28 mouse cellular contexts compared by ENCODE assay signal in genomic region chr2:92063106-92063505, GRCm38 (mm10). TPM values are rescaled to one million over a fixed set of nuclear protein-coding genes. Genes with fewer than 3 reads are reported as not detected.
DNase-seq lines count a peak whose midpoint lies in the region; ATAC-seq lines count a peak whose summit lies in the region.
"Had no signal": no experiment of that assay in that cellular context is flagged by ENCODE, and none has a peak within 500 bp of the region (broad histone marks: within the 10 kb centered on the region; RNA-seq: fewer than 3 reads in every experiment).

No protein-coding gene starts in this region.

- no peak overlapping the region for H3K27ac ChIP-seq in kidney, embryonic 16.5 days (ENCODE audit: low read length)
- H3K27ac ChIP-seq: embryonic facial prominence, embryonic 10.5 days; embryonic facial prominence, embryonic 13.5 days; forebrain, embryonic 12.5 days; forebrain, embryonic 15.5 days; heart, embryonic 15.5 days; hindbrain, embryonic 10.5 days; hindbrain, embryonic 13.5 days had no signal

- H3K9ac ChIP-seq in kidney, embryonic 16.5 days (replicated peaks; ENCODE audit: low read length) = no peak overlapping the region
- H3K9ac ChIP-seq: embryonic facial prominence, embryonic 13.5 days; forebrain, embryonic 12.5 days; forebrain, embryonic 15.5 days; heart, embryonic 12.5 days; heart, embryonic 15.5 days; hindbrain, embryonic 13.5 days had no signal

- H3K4me1 ChIP-seq in kidney, embryonic 16.5 days (ENCODE audit: insufficient read depth, low read length) = peaks cover 16% of the 10 kb centered on the region

- H3K27me3 ChIP-seq in kidney, embryonic 16.5 days (ENCODE audit: insufficient read depth, low read length) = peaks cover 30% of the 10 kb centered on the region
- H3K27me3 ChIP-seq: forebrain, embryonic 15.5 days had no signal

- H3K36me3 ChIP-seq in kidney, embryonic 16.5 days (ENCODE audit: insufficient read depth, low read length) = no peaks in the 10 kb centered on the region
- H3K36me3 ChIP-seq: embryonic facial prominence, embryonic 10.5 days; embryonic facial prominence, embryonic 13.5 days; forebrain, embryonic 12.5 days; forebrain, embryonic 15.5 days; G1E; heart, embryonic 12.5 days; heart, embryonic 15.5 days; hindbrain, embryonic 10.5 days; hindbrain, embryonic 13.5 days had no signal

- ATAC-seq in kidney, embryonic 16.5 days (ENCODE audit: low FRiP score, low TSS enrichment) = no peak
- ATAC-seq in monocyte, adult 5-6 weeks (replicated peaks; ENCODE audit: insufficient number of reproducible peaks, low FRiP score, low TSS enrichment, poor library complexity, severe bottlenecking) = no peak
- ATAC-seq: forebrain, embryonic 15.5 days; Patski had no signal

- H3K4me3 ChIP-seq in kidney, embryonic 16.5 days (ENCODE audit: low read length) = no peak overlapping the region
- H3K4me3 ChIP-seq: embryonic facial prominence, embryonic 10.5 days; embryonic facial prominence, embryonic 13.5 days; erythroblast, embryonic 14.5 days; forebrain, embryonic 12.5 days; forebrain, embryonic 15.5 days; heart, embryonic 12.5 days; heart, embryonic 15.5 days; hindbrain, embryonic 10.5 days; hindbrain, embryonic 13.5 days had no signal

- WGBS in kidney, embryonic 16.5 days = 57% methylated on average over 5 of the region's 5 CpGs

- no peak overlapping the region for H3K4me2 ChIP-seq in kidney, embryonic 16.5 days (replicated peaks; ENCODE audit: low read depth, low read length)
- H3K4me2 ChIP-seq: embryonic facial prominence, embryonic 13.5 days; forebrain, embryonic 12.5 days; forebrain, embryonic 15.5 days; heart, embryonic 12.5 days; heart, embryonic 15.5 days; hindbrain, embryonic 13.5 days had no signal

- DNase-seq in kidney, adult 18-20 months = peak; percentile 38
- peak; percentile 21 for DNase-seq in adipocyte (ENCODE audit: low spot score)
- DNase-seq in kidney, adult 9 months = peak; percentile 71
- peak; percentile 43 to 56 for DNase-seq in kidney, postnatal 25 days
- no peak for DNase-seq in spleen, adult 18-20 months
- DNase-seq: adrenal gland, adult 2 months; adrenal gland, postnatal 14 days; B cell, adult 2 months; cerebellum, adult 11 months; cerebellum, adult 2 months; cerebellum, adult 9-11 months; gastrocnemius, postnatal 25 days; heart, adult 18-20 months; heart, postnatal 10 days; heart, postnatal 36 days had no signal

- H3K9me3 ChIP-seq in kidney, embryonic 16.5 days (ENCODE audit: low read length) = no peaks in the 10 kb centered on the region
- H3K9me3 ChIP-seq: embryonic facial prominence, embryonic 10.5 days; embryonic facial prominence, embryonic 13.5 days; forebrain, embryonic 12.5 days; forebrain, embryonic 15.5 days; G1E; heart, embryonic 12.5 days; heart, embryonic 15.5 days; hindbrain, embryonic 10.5 days; hindbrain, embryonic 13.5 days had no signal

RNA-seq across cellular contexts. Expression of gene Phf21a, which starts 29.8 kb away (rescaled TPM):
- 25.2 and 33.8 TPM in 2 replicates for polyA plus RNA-seq in kidney, embryonic 16.5 days (2015; fragmentation: Nextera tagmentation; extraction: Ambion mirVana)
- 96.6 to 144 TPM (median 103 TPM) in 3 replicates for total RNA-seq in monocyte, adult 5-6 weeks (2017)

RNA-seq across cellular contexts. Expression of gene Creb3l1, which starts 38.8 kb away (rescaled TPM):
- 12.3 and 14.9 TPM in 2 replicates for polyA plus RNA-seq in kidney, embryonic 16.5 days (2015; fragmentation: Nextera tagmentation; extraction: Ambion mirVana)
- 0.78 TPM in 1 of 3 replicates, not detected in the others for total RNA-seq in monocyte, adult 5-6 weeks (2017)

Comparison
In these comparisons a context has a peak if more than half of its experiments do, and no peak if none do; other contexts are left out.
1. DNase-seq: peak in kidney, adult 18-20 months (single experiment), adipocyte (single experiment), kidney, adult 9 months (single experiment) and kidney, postnatal 25 days (2 of 2); none in spleen, adult 18-20 months (0 of 2).